Mouse (Mus musculus) embryonic fibroblast, embryonic 13.5 days (primary cell): ENCODE data around the gene Olfr1425.
"Not testable (repeated sequence)": the region's sequence is repeated elsewhere in the genome, so short reads cannot be mapped to it uniquely, and the experiment has no call there.

Experiments
- CTCF ChIP-seq: IDR thresholded peaks from 2 replicates; pipeline ENCODE4 v1.5.1; 2011; ENCODE audit warnings: mild to moderate bottlenecking, control low read depth, low read length, moderate library complexity, borderline replicate concordance; ENCODE audit not compliant: insufficient read depth
- POLR2A ChIP-seq: IDR thresholded peaks from 2 replicates; pipeline ENCODE4 v1.6.1; 2011; ENCODE audit warnings: low read depth, mild to moderate bottlenecking, control low read depth, low read length, moderate library complexity

DNA sequence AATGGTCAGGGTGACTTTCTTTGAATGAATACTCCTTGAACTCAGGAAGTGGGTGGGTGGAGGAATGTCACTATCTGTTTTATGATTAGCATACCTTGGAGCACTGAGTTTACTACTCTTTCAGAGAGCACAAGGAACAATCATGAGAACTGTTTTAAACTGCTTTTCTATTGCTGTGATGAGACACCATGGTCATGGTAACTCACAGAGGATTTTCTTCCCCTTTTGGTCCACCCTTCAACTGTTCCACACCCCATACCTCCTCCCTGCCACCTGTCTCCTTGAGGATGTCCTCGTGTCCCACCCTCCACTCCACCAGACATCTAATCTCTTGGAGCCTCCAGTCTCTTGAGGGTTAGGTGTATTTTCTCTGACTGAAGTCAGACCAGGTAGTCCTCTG is 9.7 kb downstream of the Olfr1425 start:
- not testable (repeated sequence) for TF ChIP-seq POLR2A, CTCF
